Mouse (Mus musculus): Measurements from ENCODE around the gene Gm38393. TPM values are rescaled to one million over a fixed set of nuclear protein-coding genes. Genes with fewer than 3 reads are reported as not detected.

Gene Gm38393
- polyA plus RNA-seq, 1 experiment from 2014 or later, result 0.35 TPM

Other genes starting within 250 kb of the Gm38393 start
- gene Snurf, start within 50 bp of the Gm38393 start, polyA plus RNA-seq (2015; fragmentation: Nextera tagmentation; extraction: Ambion mirVana), result 30.0 and 33.1 TPM in 2 replicates
- gene Snrpn, start 135.2 kb upstream of the Gm38393 start, polyA plus RNA-seq (2015; fragmentation: Nextera tagmentation; extraction: Ambion mirVana), result 44.9 and 49.6 TPM in 2 replicates